Mouse (Mus musculus): ENCODE measurements around the gene Gm49387. TPM values are rescaled to one million over a fixed set of nuclear protein-coding genes. Genes with fewer than 3 reads are reported as not detected.

Gene Gm49387
- polyA plus RNA-seq, 1 experiment, result not detected

DNA sequence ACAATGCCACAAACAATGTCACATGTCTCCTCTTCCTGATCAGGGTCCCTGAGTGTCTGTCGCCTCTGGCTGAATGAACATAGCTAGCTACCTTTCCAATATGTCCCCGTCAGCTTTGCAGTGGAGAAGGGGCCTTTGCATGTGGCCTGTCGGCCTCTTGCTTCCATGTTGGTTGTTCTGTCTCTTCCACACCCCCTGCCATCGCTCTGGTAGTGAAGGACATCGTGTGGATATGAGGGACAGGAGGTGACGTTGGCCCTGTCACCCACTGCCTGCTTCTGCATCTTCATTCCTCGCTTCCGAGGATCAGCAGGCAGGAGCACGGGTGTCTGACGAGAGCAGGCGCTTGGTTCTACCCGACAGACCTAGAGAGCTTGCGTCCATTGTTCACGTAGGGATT lies 14.7 kb upstream of the Gm49387 start:
- no peak overlapping the region for H3K4me3 ChIP-seq (ENCODE audit: insufficient read depth, low read length)
- peaks cover 20% of the 10 kb centered on the region for H3K4me1 ChIP-seq (ENCODE audit: control insufficient read depth, insufficient read depth, low read length)
- H3K27ac ChIP-seq (ENCODE audit: insufficient read depth, low read depth, low read length), result no peak overlapping the region
- TF ChIP-seq POLR2A (IDR thresholded peaks at IDR 0.05; ENCODE audit: borderline replicate concordance, low read depth, low read length), result no peak
- no peak for TF ChIP-seq CTCF (IDR thresholded peaks at IDR 0.05; ENCODE audit: low read depth, low read length)

DNA sequence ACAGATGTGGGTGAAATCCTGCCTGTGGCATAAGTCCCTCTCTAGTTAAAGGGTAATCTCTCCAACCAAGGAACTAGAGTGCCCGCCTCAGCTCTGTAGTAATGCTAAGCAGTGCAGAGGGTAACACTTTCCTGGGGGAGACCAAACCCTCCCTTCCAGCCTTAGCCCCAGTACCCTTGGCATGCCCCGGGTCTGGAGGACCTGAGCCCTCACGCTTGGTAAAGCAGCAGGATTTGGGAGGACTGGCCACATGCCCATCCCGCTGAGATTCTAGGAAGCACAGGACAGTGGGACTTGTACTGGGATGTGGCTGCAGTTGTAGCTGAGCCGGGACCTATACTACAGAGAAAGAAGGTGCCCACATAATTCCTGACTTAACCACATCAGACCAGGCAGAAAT lies 14.1 kb upstream of the Gm49387 start:
- TF ChIP-seq POLR2A (IDR thresholded peaks at IDR 0.05; ENCODE audit: borderline replicate concordance, low read depth, low read length), result no peak
- TF ChIP-seq CTCF (IDR thresholded peaks at IDR 0.05; ENCODE audit: low read depth, low read length), result no peak
- no peak overlapping the region for H3K4me3 ChIP-seq (ENCODE audit: insufficient read depth, low read length)
- H3K27ac ChIP-seq (ENCODE audit: insufficient read depth, low read depth, low read length), result no peak overlapping the region
- H3K4me1 ChIP-seq (ENCODE audit: control insufficient read depth, insufficient read depth, low read length), result peaks cover 14% of the 10 kb centered on the region

DNA sequence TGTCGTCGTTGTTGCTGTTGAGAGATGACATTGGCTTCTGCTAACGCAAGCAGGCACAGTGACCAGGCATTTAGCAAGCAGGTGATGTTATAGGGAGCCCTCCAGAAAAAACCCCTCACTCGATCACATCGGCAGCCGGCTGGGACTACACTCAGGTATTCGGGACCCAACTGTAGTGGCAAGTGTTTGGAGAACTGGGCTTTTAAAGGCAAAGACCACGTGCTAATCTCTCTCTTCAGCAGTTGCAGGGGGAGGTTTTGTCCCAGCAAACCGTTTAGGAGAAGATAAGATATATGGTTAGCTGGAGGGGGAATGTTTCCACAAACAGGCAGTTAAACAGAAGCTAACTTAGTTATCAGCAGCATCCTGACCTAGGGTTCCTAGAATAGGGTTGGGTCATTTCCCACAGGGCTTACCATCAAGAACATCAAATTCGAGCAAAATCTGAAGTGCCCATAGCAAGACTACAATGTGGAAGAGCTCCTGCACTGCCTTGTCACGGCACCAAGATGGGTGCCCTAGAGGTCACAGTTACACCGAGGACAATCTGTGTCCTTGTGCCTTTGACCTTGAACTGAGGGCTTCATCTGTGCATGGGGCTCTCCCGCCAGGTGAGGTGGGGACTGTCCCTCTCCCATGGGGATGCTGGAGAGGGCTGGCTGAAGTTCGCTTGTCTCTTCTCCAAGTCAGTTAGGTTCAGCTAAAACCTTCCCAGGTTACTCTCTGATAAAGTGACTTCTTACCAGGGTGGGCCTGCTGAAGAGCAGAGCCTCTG lies 12.6 kb upstream of the Gm49387 start:
- Histone ChIP-seq H3K27ac (ENCODE audit: insufficient read depth, low read depth, low read length) (no peak overlapping the region), H3K4me1 (ENCODE audit: control insufficient read depth, insufficient read depth, low read length) (peaks cover 7% of the 10 kb centered on the region), H3K4me3 (ENCODE audit: insufficient read depth, low read length) (no peak overlapping the region)
- no peak for TF ChIP-seq CTCF (IDR thresholded peaks at IDR 0.05; ENCODE audit: low read depth, low read length)
- no peak for TF ChIP-seq POLR2A (IDR thresholded peaks at IDR 0.05; ENCODE audit: borderline replicate concordance, low read depth, low read length)

DNA sequence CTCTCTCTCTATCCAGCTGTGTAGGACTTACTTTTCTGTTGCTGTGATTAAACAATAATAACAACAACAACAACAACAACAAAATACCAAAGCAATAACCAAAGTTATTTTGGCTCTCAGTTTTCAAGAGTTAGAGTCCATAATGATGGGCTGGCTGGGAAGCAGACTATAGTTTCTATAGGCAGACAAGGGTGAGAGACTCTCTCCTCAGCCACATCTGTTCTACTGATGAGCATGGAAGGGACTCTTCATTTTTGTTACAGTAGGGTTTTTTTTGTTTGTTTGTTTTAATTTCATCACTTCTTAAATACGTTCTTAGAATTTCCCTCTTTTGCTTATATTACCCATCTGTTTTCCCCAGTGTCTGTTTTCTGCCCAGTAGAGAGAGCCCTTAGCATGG lies 11.9 kb upstream of the Gm49387 start:
- Histone ChIP-seq H3K4me1 (ENCODE audit: control insufficient read depth, insufficient read depth, low read length) (peaks cover 7% of the 10 kb centered on the region), H3K4me3 (ENCODE audit: insufficient read depth, low read length) (no peak overlapping the region), H3K27ac (ENCODE audit: insufficient read depth, low read depth, low read length) (no peak overlapping the region)
- TF ChIP-seq POLR2A (IDR thresholded peaks at IDR 0.05; ENCODE audit: borderline replicate concordance, low read depth, low read length) (no peak), CTCF (IDR thresholded peaks at IDR 0.05; ENCODE audit: low read depth, low read length) (no peak)

DNA sequence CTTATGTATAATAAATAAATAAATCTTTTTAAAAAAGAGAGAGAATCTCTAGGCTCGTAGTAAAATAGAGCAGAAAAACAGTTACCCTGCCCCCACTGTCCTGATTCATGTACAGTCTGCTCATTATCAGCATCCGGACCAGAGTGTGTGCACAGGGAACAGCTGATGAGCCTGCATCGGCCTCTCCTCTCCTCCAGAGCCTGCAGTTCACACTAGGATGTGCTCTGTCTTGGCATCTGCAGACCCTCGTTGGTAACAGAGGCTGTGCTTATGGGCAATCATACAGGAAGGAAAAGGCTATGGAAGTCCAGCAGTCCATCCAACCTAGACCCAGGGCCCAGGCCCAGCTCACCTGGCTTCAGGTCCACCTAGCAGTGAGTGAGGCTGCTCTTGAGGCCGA lies 11.4 kb upstream of the Gm49387 start:
- Histone ChIP-seq H3K4me1 (ENCODE audit: control insufficient read depth, insufficient read depth, low read length) (peaks cover 3% of the 10 kb centered on the region), H3K4me3 (ENCODE audit: insufficient read depth, low read length) (no peak overlapping the region), H3K27ac (ENCODE audit: insufficient read depth, low read depth, low read length) (no peak overlapping the region)
- TF ChIP-seq POLR2A (IDR thresholded peaks at IDR 0.05; ENCODE audit: borderline replicate concordance, low read depth, low read length), result no peak
- TF ChIP-seq CTCF (IDR thresholded peaks at IDR 0.05; ENCODE audit: low read depth, low read length), result no peak

DNA sequence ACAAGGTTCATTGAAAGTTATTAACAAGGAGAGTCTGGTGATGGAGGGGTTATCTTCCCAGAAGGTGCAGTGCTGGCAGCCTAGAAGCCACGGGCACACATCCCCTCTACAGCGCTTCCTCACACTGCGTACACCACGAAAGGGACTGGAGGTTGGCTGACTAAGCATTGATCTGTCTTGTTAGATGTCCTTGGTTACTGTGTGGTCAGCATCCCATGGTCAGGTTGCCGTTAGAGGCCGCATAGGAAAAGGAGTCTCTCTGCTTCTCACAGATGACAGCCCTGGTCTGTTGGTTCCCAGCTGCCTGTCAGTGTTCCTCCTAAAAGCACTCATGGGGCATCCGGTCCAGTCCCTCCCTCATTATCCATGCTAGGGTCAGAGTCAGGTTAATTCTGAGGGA lies 10.5 kb upstream of the Gm49387 start:
- Histone ChIP-seq H3K4me3 (ENCODE audit: insufficient read depth, low read length) (no peak overlapping the region), H3K4me1 (ENCODE audit: control insufficient read depth, insufficient read depth, low read length) (no peaks in the 10 kb centered on the region), H3K27ac (ENCODE audit: insufficient read depth, low read depth, low read length) (no peak overlapping the region)
- TF ChIP-seq POLR2A (IDR thresholded peaks at IDR 0.05; ENCODE audit: borderline replicate concordance, low read depth, low read length) (no peak), CTCF (IDR thresholded peaks at IDR 0.05; ENCODE audit: low read depth, low read length) (no peak)

DNA sequence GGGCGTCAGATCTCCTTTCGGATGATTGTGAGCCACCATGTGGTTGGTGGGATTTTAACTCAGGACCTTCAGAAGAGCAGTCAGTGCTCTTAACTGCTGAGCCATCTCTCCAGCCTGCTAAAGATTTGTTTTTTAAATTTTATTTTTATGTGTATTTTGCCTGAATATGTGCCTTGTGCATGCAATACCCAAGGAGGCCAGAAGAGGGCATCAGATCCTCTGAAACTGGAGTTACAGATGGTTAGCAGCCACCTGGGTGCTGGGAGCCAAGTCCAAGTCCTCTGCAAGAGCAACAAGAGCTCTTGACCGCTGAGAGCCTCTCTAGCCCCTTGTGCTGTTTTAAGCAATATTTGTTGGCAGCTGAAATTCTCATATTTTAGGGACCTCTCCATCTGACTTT lies 9.7 kb upstream of the Gm49387 start:
- TF ChIP-seq POLR2A (IDR thresholded peaks at IDR 0.05; ENCODE audit: borderline replicate concordance, low read depth, low read length) (no peak), CTCF (IDR thresholded peaks at IDR 0.05; ENCODE audit: low read depth, low read length) (peak; percentile 36; the same call in 1 of the 2 replicates)
- H3K27ac ChIP-seq (ENCODE audit: insufficient read depth, low read depth, low read length), result no peak overlapping the region
- no peak overlapping the region for H3K4me3 ChIP-seq (ENCODE audit: insufficient read depth, low read length)
- H3K4me1 ChIP-seq (ENCODE audit: control insufficient read depth, insufficient read depth, low read length), result no peaks in the 10 kb centered on the region

DNA sequence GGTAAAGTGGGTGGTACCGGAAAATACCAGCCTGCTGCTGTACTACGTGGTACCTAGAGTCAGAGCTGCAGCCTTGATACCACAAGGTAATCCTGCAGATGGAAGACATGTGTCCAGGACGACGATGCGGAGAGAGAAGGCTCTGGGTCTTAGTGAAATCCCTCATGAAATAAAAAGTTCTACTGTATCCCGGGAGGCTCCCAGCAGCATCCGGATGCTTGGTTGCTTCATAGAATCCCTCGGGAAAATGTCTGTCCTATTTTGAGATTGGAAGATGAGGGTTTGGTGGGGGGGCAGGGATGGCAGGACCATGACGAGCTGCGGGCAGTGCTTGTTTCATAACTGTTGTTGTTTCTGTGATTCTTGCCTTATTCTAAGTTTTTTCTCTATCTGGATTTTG lies 7.3 kb upstream of the Gm49387 start:
- Histone ChIP-seq H3K27ac (ENCODE audit: insufficient read depth, low read depth, low read length) (no peak overlapping the region), H3K4me1 (ENCODE audit: control insufficient read depth, insufficient read depth, low read length) (no peaks in the 10 kb centered on the region), H3K4me3 (ENCODE audit: insufficient read depth, low read length) (no peak overlapping the region)
- TF ChIP-seq CTCF (IDR thresholded peaks at IDR 0.05; ENCODE audit: low read depth, low read length), result no peak
- TF ChIP-seq POLR2A (IDR thresholded peaks at IDR 0.05; ENCODE audit: borderline replicate concordance, low read depth, low read length), result no peak

DNA sequence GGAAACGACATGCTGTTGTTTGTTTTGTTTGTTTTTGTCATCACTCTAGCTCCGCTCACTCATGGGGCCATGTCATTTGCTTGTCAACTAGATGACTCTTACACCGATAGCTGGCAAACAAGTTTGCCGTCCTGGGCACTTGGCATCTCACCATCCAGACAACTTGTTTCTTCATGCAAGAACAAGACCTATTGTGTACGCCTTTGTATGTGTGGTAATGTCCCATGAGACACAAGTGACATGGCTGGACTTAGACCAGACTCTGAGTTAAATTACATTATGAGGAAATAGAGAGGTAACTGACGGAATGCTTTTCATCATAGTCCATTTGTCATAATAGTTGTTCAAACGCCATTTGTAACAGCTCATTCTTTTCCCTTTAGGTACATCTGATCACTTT lies 5.2 kb upstream of the Gm49387 start:
- H3K4me1 ChIP-seq (ENCODE audit: control insufficient read depth, insufficient read depth, low read length), result peaks cover 6% of the 10 kb centered on the region
- no peak overlapping the region for H3K4me3 ChIP-seq (ENCODE audit: insufficient read depth, low read length)
- TF ChIP-seq POLR2A (IDR thresholded peaks at IDR 0.05; ENCODE audit: borderline replicate concordance, low read depth, low read length) (no peak), CTCF (IDR thresholded peaks at IDR 0.05; ENCODE audit: low read depth, low read length) (no peak)
- H3K27ac ChIP-seq (ENCODE audit: insufficient read depth, low read depth, low read length), result no peak overlapping the region

DNA sequence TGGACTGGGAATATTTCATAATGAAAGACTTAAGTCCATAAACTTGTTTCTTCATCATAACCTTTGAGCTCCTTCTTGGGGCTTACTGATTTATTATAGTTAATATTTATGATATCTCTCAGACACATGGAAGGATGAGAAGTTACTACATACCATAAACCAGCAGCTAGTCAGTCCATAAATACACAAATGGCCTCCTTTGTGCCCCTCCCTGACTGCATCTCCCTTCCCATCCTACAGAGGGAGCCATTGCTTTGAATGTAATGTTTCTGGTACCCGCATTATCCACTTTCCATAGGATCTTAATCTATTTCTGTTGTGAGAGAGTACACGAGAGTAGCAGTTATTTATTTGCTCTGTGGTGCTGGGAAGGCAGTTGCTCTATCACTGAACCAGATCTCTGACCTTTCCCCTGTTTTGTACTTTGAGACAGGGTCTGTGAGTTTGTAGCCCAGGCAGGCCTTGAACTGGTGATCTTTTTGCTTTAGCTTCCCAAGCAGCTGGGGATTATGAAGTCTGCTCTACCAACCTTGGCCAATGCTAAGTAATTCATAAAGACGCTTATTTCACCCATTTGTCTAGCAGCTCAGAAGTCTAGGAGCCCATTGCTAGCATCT lies 4.4 kb upstream of the Gm49387 start:
- TF ChIP-seq CTCF (IDR thresholded peaks at IDR 0.05; ENCODE audit: low read depth, low read length) (no peak), POLR2A (IDR thresholded peaks at IDR 0.05; ENCODE audit: borderline replicate concordance, low read depth, low read length) (no peak)
- H3K4me1 ChIP-seq (ENCODE audit: control insufficient read depth, insufficient read depth, low read length), result peaks cover 6% of the 10 kb centered on the region
- no peak overlapping the region for H3K27ac ChIP-seq (ENCODE audit: insufficient read depth, low read depth, low read length)
- no peak overlapping the region for H3K4me3 ChIP-seq (ENCODE audit: insufficient read depth, low read length)
